Mouse (Mus musculus): ENCODE results near the gene Arfgef3. TPM values are rescaled to one million over a fixed set of nuclear protein-coding genes. Genes with fewer than 3 reads are reported as not detected.
"Not testable (repeated sequence)": the region's sequence is repeated elsewhere in the genome, so short reads cannot be mapped to it uniquely, and the experiment has no call there.

The Arfgef3 gene
- total RNA-seq, 2 experiments from 2014 or later: 0.56 to 0.65 TPM

DNA sequence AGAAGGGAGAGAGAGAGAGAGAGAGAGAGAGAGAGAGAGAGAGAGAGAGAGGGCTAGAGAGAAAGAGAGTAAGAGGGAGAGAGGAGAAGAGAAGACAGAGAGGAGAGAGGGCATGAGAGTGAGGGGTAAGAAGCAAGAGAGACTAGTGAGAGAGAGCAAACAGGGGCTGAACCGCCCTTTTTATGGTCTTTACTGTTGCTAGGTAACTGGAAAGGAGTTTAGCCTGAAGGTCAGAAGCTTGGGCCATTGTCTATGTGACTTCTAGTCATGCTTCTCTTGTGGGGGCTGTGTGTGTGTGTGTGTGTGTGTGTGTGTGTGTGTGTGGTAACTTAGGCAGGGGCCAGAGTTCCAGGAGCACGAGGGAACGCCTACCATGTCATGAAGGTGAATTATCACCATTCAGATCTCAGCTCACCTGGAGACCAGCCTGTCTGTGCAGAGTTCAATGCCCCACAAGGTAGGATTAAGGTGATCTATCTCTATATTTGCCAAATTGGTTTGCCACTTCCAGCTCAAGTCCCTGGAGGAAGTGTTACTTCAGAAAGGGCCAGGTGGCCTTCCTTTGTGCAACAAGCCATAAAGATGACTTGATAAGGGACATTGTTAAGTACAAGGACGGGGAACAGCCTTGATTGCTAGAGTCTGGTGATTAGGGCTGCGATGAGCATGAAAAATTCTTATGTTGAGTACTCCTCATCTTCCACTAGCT, 138.8 kb downstream of the Arfgef3 start:
- not testable (repeated sequence) for DNase-seq
- intact Hi-C loops (cut with DNase I): loop anchor here (5.0 to 10.0 kb wide), 3 partner anchors 43 to 370 kb away; partner anchors contain the start of gene Ccdc28a

DNA sequence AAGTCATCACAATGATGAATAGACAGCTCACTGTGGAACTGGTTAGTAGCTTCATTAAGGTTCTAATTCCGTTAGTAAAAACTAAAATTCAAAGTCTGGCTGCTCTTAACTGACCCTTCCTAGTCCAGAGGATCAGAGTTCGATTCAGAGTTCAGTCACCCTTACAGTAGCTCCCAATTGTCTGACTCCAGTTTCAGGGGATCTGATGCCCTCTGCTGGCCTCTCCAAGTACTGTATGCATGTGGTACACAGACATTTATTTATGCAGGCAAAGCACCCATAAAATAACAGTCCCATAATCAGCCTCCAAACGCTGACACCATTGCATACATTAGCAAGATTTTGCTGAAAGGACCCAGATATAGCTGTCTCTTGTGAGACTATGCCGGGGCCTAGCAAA, 141.7 kb downstream of the Arfgef3 start:
- DNase-seq: peak; percentile 69 to 80
- intact Hi-C loops (cut with DNase I): loop anchor here (5.0 to 10.0 kb wide), 3 partner anchors 40 to 367 kb away; partner anchors contain the start of gene Ccdc28a

- DNase-seq: no peak
- intact Hi-C loops (cut with DNase I): no loop called here
Observed at GRCm38 (mm10) chr10:18597601-18598000, 146.1 kb downstream of the Arfgef3 start.

- intact Hi-C loops (cut with DNase I): no loop called here
- DNase-seq: no peak
Observed at GRCm38 (mm10) chr10:18589455-18589854, 154.3 kb downstream of the Arfgef3 start.

- intact Hi-C loops (cut with DNase I): no loop called here
- no peak for DNase-seq
Observed at GRCm38 (mm10) chr10:18584188-18584587, 159.6 kb downstream of the Arfgef3 start.

- intact Hi-C loops (cut with DNase I): no loop called here
- DNase-seq: no peak
Observed at GRCm38 (mm10) chr10:18572581-18572980, 171.2 kb downstream of the Arfgef3 start.

GRCm38 (mm10) chr10:18562940-18563339, 180.8 kb downstream of the Arfgef3 start:
- DNase-seq: peak; percentile 43 to 61
- intact Hi-C loops (cut with DNase I): loop anchor here (1.0 to 5.0 kb wide), 3 partner anchors 39 to 341 kb away; no protein-coding TSS in a partner anchor

DNA sequence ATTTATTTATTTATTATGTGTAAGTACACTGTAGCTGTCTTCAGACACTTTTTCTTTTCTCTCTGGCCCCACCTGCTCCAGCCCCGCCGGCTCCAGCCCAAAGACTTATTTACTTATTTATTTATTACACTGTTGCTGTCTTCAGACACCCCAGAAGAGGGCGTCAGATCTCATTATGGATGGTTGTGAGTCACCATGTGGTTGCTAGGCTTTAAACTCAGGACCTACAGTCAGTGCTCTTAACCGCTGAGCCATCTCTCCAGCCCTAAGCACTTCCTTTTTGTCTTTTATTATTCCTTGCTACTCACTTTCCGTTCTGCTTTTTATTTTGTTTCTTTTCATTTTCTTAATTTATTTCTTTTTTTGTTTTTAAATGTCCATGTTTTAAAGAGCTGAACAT, 182.3 kb downstream of the Arfgef3 start:
- DNase-seq: no peak
- intact Hi-C loops (cut with DNase I): loop anchor here (5.0 kb wide), 2 partner anchors 41 to 281 kb away; no protein-coding TSS in a partner anchor

DNA sequence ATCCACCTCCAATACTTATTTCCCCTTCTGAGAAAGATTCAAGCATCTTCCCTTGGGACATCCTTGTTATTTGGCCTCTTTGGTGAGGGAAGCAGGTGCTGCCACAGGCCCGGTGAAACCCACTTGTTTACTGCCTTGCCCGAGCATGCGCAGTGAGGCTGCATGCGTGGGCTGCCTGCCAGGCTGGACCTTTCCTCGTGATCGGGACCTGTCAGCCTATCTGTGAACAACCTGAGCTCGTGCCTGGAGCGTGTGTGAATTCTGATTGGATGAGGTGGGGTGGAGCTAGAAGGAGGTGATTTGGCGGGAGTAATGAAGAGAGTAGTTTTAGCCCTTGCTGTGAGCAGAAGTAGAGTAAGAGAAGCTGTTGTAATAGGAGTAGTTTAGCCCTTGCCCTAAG, 184.7 kb downstream of the Arfgef3 start:
- intact Hi-C loops (cut with DNase I); DNase-seq: not testable (repeated sequence)

DNA sequence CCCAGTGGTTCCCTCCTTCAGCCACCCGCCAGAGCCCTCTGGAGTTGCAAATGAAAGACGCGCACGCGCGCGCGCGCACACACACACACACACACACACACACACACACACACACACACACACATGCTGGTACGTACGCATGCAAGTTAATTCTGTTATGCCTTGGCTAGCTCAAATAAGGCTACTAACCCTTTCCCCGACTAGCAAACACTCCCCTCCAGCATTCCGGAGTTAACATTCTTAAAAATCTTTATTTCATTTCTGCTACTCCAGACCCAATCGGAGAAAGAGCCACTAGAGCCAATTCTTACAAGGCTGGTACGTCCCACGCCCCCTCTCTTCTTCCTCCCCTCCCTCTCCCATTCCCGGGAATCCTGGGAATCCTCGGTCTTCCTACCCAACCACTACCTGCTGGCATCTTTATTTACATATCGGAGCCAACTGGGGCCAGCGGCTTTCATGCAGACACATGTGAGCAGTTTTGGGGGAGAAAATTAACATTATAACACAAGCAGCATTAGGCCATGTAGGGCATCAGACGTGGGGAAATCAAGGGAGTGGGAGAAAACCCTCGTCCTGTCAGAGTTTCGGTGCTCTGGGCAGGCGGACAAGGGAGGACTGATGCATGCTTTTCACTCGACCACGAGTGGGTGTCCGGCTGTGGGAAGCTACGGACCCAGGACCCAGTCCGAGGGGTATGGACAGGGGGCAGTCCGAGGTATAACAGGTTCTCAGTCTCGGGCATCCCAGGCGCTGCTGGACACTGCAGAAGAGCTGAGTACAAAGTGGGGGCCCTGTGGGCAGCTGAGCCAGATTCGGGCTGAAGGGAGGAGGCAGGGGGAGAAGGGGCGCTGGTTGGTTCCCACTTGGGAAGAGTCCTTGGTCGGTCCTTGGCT, 194.2 kb downstream of the Arfgef3 start:
- intact Hi-C loops (cut with DNase I): no loop called here
- no peak for DNase-seq

GRCm38 (mm10) chr10:18547381-18547780, 196.4 kb downstream of the Arfgef3 start:
- DNase-seq: no peak
- intact Hi-C loops (cut with DNase I): no loop called here

GRCm38 (mm10) chr10:18545813-18546235, 197.9 kb downstream of the Arfgef3 start, which contains the start of gene Hebp2:
Gene Hebp2, minus strand, starts transcription at chr10:18546076.
- DNase-seq: peak; percentile 68 to 77
- intact Hi-C loops (cut with DNase I): no loop called here

DNA sequence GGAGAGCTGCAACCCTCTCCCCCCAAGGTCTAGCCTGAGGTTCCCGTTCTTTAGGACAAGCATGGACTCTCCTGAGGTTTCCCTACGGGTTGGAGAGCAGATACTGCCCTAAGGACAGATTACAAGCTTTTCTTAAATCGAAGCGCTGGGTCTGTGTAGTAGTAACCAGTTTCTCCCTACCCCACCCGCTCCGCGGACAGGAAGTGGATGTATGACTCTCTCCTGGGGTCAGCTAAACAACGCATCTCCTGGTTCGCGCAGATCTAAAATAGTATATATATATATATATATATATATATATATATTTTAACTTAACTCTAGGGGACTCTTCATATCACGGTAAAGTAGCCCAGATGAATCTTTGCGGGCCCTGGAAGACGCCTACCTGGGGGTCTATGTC, 198.4 kb downstream of the Arfgef3 start:
- no peak for DNase-seq
- intact Hi-C loops (cut with DNase I): no loop called here

DNA sequence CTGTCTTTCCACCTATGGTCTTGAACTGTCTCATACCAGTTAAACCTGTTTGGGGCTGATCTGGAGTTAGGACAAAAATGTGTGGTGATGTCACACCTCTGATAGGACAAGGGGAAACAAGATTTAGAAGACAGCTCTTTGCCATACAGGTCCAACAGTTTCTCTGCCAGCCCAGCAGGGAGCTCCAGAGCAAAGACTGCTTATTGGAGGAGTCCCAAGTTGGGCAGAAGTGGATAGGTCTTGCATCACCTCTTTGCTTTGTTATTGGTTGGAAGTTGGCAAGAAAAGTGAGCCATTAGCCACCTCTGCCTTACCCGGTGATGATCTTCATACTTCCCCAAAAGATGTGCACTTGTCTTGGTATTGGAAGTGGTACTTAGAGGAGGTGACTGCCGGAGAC, 206.9 kb downstream of the Arfgef3 start:
- DNase-seq: no peak
- intact Hi-C loops (cut with DNase I): no loop called here

GRCm38 (mm10) chr10:18532293-18532692, 211.5 kb downstream of the Arfgef3 start:
- no peak for DNase-seq
- intact Hi-C loops (cut with DNase I): no loop called here

Other genes with a start within 250 kb of the Arfgef3 start
- gene Hebp2, start 197.9 kb downstream of the Arfgef3 start, total RNA-seq (2021): 1 to 10 TPM; 1.6 to 1.7 TPM
- not detected for gene Gm4922, start 42.8 kb upstream of the Arfgef3 start, total RNA-seq (2021)
- gene Perp, start 101.1 kb upstream of the Arfgef3 start, total RNA-seq (2021): 100 to 1,000 TPM; 147 TPM